Mouse (Mus musculus) heart, postnatal 4 days (tissue): Measurements from ENCODE around the gene Psenen. TPM values are rescaled to one million over a fixed set of nuclear protein-coding genes. Genes with fewer than 3 reads are reported as not detected.

ENCODE experiments used
- DNase-seq: peaks from one replicate; pipeline ENCODE4 v3.0.0; 2021
- total RNA-seq, 2 experiments: library from RNA; stranded (reverse); gene quantifications; 2 replicates each; pipeline ENCODE4 v1.2.3; 2021

Gene Psenen
- 10 to 100 TPM; 80.0 to 83.8 TPM for total RNA-seq

DNA sequence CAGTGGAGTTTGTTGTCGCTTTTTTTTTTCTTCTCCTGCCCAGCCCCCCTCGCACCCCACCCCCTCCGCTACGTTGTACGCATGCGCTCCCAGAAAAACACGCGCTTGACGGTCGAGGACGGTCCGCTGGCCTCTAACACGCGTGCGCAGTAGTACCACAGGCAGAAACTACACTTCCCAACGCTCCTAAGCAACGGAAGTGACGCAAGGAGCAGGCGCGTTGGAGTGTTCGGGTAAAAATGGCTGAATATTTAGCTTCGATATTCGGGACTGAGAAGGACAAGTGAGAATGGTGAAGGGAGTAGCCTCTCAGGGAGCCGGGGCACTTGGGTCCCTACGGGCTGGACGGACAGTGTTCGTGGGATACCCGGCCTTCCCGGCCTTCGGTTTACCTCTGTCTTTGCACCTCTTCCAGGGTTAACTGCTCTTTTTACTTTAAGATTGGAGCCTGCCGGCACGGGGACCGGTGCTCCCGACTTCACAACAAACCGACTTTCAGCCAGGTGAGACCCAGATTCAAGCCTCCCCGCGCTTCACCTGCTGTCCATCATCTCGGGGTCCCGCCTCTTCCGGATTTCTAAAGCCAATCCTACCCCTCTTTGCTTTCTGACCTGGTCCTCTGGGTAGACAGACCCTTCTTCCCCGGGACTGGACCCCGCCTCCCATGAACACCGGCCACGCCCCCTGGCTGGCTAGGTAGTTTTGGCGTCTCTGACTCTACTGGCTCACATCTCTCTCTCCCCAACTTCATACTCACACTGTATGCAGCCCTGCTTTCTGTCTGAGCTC lies at the start of gene Psenen, which contains the start of the genes U2af1l4 and Gm49396:
Psenen (minus strand) TSS at position 511 of the 789 bp plus-strand sequence.
U2af1l4 (plus strand) TSS at position 185 of the 789 bp plus-strand sequence.
Gm49396 (plus strand) TSS at position 228 of the 789 bp plus-strand sequence.
- DNase-seq = peak; percentile 97

DNA sequence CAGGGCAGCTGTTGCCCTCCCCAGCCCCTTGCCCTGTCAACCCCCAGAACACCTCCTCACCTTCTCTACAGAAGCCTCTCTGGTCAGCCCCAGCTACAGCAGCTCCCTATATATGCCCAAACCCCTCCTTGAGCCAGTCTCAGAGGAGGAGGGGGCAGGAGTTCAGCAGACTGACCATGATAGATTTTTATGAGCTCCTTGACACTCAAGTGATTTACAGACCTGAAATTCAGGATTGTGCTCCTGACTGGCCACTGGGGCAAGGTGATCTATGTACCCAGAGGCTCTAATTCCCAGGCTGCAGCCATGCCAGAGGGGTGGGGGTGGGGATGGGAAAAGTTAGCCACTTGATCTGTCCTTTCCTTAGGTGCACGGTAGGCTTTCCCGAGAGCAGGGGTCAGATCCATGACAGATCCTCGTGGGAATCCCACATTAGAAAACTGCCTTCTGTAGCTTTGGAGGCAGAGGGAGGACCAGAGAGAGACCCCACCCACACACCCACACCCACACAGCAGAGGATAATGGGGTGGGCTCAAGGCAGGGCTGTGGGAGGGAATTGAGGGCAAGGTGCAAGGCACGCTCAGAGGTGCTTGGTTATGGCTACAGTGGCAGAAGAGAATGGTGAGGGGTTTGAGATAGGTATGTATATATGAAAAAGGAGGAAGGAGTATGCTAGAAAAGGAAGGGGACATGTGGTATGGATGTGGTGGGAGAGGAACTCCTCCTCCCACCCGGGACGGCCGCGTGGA lies 49.4 kb upstream of the Psenen start, which contains the start of gene Upk1a:
Upk1a (minus strand) TSS at position 194 of the 749 bp plus-strand sequence.
- no peak for DNase-seq

DNA sequence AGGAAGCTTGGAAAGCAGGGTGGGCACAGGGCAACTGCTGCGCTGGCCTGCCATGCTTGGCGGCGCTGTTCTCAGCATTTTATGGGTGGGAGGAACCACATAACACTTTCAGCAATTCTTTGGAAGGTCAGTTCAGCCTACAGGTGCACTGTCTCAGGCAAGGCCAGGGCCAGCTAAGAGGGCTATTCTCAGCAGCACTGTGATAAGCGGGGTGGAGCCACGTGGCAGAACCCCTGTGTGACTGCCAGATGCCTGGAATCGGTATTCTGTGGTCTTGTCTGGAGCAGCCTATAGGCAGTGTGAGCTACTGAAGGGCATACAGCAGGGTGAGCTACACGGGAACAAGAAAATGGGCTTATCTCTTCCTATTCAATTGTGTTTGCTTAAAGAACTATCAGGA lies 46.6 kb upstream of the Psenen start:
- DNase-seq = peak; percentile 63

DNA sequence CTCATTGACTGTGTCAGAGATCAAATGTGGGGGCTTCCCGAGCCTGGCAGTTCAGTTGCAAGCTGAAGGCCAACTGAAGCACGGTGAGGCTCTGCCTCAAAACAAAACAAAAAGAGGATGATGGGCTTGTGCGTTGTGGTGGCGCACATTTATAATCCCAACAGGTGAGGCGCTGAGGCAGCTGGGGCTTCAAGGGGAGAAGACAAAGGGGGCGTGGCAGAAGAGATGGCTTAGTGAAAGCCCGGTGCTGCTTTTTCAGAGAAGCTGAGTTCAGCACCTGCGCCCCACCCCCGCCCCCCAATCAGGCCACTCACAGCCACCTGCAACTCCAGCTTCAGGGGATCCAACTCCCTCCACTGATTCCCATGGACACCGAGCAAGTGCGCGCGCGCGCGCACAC lies 45.0 kb upstream of the Psenen start:
- DNase-seq = no peak

DNA sequence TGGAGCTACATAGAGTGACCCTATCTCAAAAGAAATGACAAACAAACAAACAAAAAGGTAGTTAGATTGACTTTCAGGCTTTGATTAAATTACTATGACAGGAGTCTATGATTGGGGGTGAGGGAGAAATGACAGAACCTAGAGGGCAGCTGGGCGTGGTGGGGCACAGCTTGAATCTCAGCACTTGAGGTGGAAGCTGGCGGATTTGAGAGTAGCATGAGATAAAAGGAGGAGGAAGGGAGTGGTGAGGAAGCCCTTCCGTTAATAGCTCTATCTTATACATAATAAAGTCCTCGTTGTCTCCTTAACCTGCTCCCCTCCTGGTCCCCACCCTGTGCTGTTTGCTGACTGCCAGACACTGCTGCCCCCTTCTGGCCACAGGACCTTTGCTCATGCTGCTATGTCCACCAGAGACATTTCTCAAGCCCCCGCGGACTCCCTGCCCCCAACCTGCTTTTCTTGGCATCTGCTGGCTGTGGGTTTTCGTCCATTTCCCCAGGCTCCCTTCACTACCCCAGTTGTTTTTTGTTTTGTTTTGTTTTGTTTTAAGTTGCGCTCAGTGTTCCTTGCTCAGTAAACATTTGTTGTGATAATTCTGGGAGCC lies 44.4 kb upstream of the Psenen start:
- DNase-seq = peak; percentile 73

DNA sequence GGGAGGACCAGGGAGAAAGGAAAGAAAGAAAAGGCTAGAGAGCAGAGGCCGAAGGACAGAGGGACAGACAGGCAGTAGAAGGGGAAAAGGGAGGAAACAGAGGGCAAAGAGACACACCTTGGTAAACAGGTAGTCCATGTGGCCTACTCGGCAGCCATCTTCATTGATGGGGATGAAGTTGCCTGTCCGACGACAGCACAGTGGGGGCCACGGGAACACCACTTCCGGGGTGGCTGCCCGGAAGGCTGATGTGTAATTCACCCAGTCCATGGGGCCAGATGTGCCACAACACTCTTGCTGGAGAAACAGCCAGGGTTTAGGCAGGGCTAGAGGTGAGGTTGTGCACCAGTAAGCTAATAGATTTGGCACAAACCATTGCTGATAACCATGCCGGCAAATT lies 41.5 kb upstream of the Psenen start:
- no peak for DNase-seq

DNA sequence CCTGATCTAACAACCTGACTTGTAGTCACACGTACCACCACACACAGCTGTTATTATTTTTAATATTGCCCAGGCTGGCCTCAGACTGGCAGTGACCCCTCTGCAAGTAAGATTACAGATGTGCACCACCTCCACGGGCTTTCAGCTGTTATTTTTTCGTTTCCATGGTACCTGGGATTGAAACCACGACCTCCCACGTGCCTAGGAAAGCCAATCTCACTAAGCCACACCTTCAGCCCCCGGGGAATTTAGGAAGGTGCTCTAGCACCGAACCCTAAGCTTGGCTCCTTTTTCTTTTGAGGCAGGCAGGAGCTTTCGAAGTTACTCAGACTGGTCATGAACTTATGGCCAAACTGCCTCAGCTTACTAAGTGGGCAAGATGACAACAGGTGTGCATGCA lies 41.0 kb upstream of the Psenen start:
- no peak for DNase-seq

DNA sequence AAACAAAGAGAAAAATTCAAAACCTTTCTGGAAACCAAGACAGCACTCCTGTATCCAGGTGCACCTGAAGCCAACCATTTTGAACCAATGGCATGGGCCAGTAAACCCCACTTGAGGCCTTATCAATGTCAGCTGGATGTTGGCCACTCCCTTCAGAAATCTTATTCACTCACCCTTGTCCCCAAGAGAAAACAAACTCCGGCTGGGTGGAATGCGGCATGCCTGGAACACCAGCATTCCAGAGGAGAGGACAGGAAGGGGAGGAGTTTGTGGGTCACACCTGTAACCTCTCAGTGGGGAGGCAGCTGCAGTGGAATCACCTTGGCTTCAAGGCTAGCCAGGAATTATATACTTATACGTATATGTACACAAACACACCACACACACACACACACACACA lies 39.2 kb upstream of the Psenen start:
- no peak for DNase-seq

DNA sequence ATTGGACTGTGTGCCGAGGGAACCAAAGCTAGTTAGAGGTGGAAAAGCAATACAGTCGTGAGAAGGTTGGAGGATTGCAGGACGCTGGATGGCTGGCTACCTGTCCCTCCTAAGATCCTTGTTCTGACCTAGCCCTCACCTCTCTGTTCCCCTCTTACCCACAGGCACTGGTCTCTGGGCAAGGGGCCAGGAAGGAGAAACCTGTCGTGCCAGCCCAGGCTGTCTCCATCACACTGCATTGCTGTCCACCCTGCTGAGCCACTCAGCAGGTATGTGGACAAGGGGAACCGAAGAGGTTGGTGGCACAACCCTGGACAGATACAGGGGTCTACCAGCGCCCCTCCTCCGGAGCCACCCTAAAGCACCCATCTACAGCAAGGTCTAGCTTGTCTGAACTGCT lies 37.2 kb upstream of the Psenen start:
- DNase-seq = no peak

DNA sequence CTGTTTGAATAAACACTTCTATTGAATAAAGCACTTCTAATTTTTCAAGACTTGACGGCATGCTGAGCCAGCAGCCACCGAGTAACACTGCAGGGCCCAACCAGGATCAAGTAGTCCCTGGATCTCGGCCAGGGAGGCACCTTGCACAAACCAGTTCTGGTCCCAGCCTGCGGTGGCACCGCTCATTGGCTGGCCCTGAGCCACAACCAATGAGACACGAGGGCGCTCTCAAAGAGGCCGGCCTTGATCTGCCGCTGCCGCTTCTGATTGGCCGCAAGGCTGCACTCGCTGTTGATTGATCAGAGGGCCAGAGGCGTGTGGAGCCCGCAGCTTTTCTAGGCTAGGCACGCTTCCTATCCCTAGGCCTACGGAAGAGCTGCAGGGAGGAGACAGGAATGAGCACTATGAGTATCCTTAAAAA lies 36.5 kb upstream of the Psenen start:
- DNase-seq = peak; percentile 93

DNA sequence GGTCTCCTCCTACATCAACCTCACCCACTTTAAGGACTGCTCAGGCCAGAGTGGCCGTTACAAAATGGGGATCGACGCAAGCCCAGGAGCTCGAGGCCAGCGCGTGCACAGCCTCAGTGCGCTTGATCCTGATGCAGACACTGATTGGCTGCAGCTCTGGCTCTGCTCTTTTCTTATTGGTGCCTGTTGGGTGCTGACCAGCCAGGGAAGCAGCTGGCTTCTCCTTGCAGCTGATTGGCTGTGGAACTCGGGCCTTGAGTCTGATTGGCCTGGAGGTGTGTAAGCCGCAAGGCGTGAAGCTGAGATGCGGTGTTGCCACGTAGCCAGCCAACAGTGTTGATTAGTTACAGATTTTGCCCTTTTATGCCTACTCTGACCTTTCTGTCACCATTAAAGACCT lies 35.4 kb upstream of the Psenen start, which contains the start of gene Zbtb32:
Zbtb32 (minus strand) TSS at position 124 of the 400 bp plus-strand sequence.
- DNase-seq = no peak

DNA sequence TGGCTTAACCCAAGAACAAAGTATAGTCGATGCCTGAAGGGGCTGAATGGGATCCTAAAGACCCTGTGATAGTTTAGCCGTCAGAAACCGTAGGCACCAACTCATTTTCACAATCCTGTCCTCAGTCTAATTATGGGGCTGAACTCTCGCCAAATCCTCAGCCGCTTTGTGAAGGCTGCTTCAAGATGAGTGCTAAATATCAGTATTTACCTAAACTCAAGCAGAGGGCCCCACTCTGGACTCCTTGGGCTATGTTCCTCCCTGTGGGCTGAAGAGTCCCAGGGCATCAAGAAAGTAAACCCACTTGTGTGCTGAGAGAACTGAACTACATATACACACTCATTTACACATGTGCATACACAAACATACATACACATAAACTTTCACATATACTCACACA lies 33.4 kb upstream of the Psenen start:
- DNase-seq = no peak

DNA sequence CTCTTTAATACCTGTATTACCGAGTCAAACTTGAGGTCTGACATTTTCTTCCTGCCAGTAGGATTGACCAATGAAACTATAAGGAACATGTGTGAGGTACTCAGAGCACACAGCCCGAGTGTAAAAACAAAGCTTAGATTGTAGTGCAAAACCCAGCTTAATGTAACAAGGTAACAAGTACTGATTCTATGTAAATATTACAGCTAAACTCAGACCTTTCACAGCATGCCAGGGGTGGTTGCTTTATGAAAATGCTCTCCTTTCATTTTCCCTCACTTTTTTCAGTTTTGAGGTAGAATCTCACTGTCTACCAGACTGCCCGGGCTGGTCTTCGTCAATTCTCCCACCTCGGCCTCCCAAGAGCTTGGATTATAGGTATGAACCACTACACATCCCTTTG lies 32.7 kb upstream of the Psenen start:
- no peak for DNase-seq

DNA sequence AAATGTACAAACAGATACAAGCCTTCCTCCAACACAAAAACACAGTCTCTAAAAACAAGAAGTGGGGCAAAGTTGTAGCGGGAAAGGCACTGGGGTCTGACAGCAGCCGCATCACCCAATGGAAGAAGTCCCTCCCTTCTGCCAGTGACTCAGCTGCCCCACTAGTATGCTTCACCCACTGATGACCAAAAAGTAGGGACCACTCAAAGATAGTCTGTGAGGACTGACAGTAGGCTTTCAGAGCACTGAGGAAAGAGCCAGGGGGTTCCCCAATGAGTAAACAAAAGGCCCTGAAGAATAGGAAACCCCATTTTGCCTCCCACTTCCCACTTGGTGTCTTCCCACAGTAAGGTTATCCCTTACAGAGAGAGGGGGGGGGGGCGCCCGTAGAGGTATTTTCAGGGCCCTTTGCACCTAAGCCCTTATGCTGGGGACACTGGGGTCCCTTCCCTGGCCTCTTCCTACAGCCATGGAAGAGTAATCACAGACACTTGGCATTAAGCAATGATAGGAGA lies 31.1 kb upstream of the Psenen start:
- no peak for DNase-seq

DNA sequence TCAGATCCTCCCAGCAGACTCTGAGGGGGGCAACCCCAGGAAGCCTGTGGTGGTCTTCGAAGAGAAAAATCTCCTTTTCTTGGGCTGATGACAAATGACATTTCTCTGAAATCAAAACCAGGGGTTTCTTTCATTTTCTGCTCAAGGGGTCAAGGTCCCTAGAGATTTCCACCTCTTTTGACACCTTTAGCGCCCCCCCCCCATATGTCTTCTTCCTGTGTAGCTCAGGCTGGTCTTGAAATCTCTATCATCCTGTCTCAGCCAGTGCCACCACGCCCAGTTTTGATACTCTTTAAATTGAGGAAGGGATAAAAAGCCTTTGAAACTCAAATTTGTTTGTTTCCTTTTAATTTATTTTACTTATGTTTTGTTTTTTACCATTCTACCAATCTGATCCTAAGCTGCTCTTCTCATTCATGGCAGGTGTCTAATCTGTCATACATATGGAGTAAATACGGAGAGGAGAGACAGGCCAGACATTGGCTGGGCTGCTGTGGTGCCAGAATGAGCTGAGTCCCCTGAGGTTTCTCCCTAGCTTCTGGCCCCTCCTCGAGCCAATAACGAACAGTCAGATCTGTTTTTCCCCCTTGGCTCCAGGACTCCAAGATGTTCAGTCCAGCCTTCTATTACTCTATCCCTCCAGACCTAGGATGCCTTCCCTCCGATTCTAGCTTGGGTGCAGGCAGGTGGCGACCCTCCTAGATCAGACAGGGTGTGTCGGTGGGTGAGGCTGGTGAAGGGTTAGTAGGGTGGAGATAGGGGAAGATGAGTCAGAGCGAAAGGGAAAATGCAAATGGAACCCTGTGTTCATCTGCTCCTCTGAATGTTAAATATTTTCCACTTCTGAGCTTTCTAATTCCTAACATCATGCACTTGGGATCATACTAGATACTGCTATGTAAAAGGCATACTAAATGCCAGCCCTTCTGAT lies 30.4 kb upstream of the Psenen start:
- DNase-seq = no peak

DNA sequence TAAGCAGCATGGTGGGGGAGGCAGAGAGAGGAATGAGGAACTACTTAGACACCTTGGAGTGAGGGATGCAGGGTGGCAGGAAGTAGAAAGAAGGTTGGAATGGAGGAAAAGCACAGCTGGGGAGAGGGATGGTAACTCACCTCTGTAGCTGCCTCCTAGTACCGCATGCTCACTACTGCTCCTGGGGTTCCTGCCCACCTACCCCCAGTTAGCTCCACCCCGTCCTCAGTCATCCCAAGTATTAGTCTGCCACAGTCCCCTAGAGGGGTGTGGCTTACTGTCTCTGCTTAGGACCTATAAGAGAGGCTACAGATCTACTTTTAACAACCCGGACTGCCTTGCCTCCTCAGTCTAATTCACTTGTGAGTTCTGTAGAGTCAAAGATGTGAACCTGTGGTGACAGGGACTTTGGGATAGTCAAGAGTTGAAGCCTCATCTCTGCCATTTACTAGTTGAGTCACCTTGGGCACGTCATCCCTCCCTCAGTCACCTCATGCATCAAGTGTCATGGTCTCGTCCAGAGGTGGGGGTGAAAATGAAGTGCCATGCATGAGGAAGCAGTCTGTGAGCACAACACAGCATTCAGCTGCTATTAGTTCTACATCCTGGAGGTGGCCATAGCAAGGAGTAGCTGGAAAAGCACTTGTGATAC lies 29.5 kb upstream of the Psenen start:
- no peak for DNase-seq

DNA sequence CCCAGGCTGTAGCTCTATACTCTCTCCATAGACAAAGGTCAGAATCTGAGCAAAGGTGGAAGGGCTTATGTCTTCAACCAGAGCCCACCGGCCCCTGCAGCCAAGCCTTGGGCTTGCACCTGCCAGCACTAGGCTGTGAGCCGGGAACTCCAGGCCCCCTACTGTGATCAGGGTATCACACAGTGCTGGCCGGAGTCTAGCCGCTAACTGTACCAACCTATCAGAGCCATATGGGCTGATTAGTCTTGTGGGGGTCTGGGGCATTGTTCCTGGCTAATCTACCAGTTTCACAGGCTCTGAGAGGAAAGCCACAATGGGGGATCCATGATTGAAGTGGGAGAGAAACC lies 28.2 kb upstream of the Psenen start:
- DNase-seq = no peak

DNA sequence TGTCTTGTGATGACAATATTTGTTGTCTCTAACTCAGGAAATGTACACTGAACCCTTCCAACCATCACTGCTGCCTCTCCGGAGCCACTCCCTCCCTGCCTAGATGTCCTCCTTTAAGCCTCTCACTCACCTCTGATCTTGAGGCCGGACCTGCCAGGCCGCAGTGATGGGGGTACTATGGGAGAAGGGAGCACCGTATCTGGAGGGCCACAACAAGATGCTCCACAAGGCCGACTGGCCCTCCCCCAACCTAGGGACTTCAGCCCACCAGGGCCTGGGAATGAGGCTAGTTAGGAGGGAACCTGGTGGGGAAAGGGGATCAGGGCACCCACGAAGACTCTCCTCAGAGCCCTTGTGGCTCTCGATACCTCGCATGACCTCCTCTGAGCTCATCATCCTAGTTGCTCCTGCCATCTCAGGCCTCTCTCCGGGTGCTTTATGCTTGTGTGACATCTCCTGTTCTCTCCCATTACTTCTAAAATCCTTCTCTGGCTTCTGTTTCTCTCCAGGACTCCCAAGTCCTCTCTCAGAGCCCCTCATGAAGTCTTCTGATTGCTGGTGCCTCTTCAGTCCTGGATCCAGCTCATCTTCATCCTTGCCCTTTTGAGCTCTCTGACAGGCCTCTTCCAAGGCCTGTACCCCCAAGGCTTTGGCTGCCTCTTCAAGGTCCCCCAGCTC lies 27.6 kb upstream of the Psenen start:
- DNase-seq = no peak

DNA sequence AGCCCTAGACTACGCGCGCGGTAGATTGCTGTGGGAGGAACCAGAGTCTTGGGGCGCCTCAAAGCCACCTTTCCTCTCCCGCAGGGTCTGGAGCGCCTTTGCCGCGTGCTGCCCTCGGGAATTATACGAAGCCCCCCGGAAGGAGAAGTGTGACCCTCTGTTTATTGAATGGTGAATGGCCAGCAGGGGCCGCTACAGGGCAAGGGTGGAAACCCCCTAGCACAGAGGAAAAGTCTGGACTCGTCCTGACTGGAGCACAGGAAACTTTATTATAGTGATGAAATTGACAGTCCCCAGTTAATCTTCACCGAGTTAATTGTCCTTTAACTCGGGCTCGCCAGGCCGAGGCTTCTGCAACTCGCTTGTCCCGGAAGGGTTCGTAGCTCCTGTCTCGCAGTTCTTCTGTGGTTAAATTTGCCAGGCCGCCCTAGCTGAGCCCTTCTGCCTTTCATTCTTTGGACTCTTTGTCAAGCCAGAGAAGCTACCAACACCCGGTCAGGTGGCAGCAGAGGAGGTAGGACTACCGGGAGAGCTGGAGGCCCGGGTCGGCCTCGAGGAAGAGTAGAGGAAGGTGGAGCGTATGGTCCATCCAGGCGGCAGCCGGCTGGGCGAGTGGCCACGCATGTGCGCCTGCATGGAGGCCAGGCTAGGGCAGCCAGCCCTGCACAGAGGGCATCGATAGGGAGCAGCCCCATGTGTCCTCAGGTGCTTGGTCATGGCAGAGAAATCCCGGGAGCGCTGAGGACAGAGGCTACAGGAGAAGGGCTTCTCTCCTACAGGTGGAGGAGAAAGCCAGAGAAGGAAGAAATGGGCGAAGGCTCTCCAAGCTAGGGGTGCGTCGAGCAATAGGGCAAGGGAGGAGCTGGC lies 26.2 kb upstream of the Psenen start:
- peak; percentile 91 for DNase-seq
